1 mouse cellular context compared by ENCODE assay signal in the genomic region with DNA sequence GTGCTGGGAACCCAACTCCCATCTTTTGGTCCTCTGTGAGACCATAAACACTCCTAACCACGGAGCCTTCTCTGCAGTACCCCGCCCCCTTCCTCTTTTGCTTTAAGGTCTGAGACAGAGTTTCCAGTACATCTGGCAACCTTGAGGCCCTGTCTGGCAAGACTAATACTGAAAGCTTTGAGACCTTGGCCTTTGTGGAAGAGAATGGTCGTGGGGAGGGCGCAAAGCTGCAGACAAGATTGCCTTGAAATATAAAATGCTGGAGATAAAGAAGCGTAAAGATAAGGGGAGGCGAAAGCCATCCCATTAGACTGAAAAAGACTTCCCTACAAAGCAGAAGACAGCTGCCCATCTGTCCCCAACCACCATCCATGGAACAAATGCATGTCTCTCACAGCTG.
TF ChIP-seq lines count a peak whose summit lies in the region.

No protein-coding gene starts in this region.

TF ChIP-seq in MEL, 35 proteins besides CTCF, POLR2A, EP300 and RAD21:
- TF ChIP-seq ZNF384 (IDR thresholded peaks at IDR 0.05; ENCODE audit: low read depth, low read length) = no peak
- no peak for TF ChIP-seq UBTF (IDR thresholded peaks at IDR 0.05; ENCODE audit: borderline replicate concordance, insufficient read depth, low read depth, low read length)
- TF ChIP-seq NRF1 (IDR thresholded peaks at IDR 0.05; ENCODE audit: insufficient read depth, low read depth, low read length, poor library complexity, severe bottlenecking) = no peak
- no peak for TF ChIP-seq MEF2A (IDR thresholded peaks at IDR 0.05; ENCODE audit: extremely low read depth, insufficient replicate concordance, low read depth, low read length, poor library complexity, severe bottlenecking)
- no peak for TF ChIP-seq ZKSCAN1 (IDR thresholded peaks at IDR 0.05; ENCODE audit: low read depth, low read length)
- no peak for TF ChIP-seq USF1 (IDR thresholded peaks at IDR 0.05; ENCODE audit: low read depth, low read length)
- no peak for TF ChIP-seq POLR2AphosphoS2 (IDR thresholded peaks at IDR 0.05; ENCODE audit: low read length)
- TF ChIP-seq USF2 (IDR thresholded peaks at IDR 0.05; ENCODE audit: borderline replicate concordance in 1 of 2, insufficient read depth in 1 of 2, low read depth in 1 of 2, low read length in 2 of 2) = no peak
- no peak for TF ChIP-seq MAX (IDR thresholded peaks at IDR 0.05; ENCODE audit: low read length)
- no peak for TF ChIP-seq CHD2 (IDR thresholded peaks at IDR 0.05; ENCODE audit: low read length)
- no peak for TF ChIP-seq KAT2A (conservative IDR thresholded peaks at IDR 0.05; ENCODE audit: low read depth, low read length)
- TF ChIP-seq TCF12 (IDR thresholded peaks at IDR 0.05; ENCODE audit: low read depth, low read length) = 0 out of 2 replicates have a peak, but pooled peaks have one; percentile 29
- no peak for TF ChIP-seq RCOR1 (IDR thresholded peaks at IDR 0.05; ENCODE audit: low read depth, low read length)
- TF ChIP-seq JUND (IDR thresholded peaks at IDR 0.05; ENCODE audit: low read depth, low read length) = no peak
- TF ChIP-seq TAL1 (IDR thresholded peaks at IDR 0.05; ENCODE audit: low read length) = no peak
- no peak for TF ChIP-seq BHLHE40 (IDR thresholded peaks at IDR 0.05; ENCODE audit: borderline replicate concordance, low read depth, low read length)
- TF ChIP-seq CHD1 (IDR thresholded peaks at IDR 0.05; ENCODE audit: low read depth, low read length) = no peak
- TF ChIP-seq ZC3H11A (IDR thresholded peaks at IDR 0.05; ENCODE audit: low read depth, low read length) = no peak
- no peak for TF ChIP-seq TBP (IDR thresholded peaks at IDR 0.05; ENCODE audit: low read depth, low read length)
- TF ChIP-seq MAZ (IDR thresholded peaks at IDR 0.05; ENCODE audit: low read depth, low read length) = no peak; the same call in 1 of the 2 replicates
- no peak for TF ChIP-seq MAFK (IDR thresholded peaks at IDR 0.05; ENCODE audit: borderline replicate concordance, low read depth, low read length)
- 0 out of 2 replicates have a peak, but pooled peaks have one; percentile 10 for TF ChIP-seq ETS1 (IDR thresholded peaks at IDR 0.05; ENCODE audit: low read depth, low read length)
- peak; percentile 75 for TF ChIP-seq GATA1 (IDR thresholded peaks at IDR 0.05; ENCODE audit: low read depth, low read length)
- TF ChIP-seq SMC3 (IDR thresholded peaks at IDR 0.05; ENCODE audit: low read depth, low read length) = no peak
- TF ChIP-seq MXI1 (IDR thresholded peaks at IDR 0.05; ENCODE audit: low read depth, low read length) = no peak; the same call in 1 of the 2 replicates
- TF ChIP-seq MYB (IDR thresholded peaks at IDR 0.05; ENCODE audit: low read depth, low read length) = no peak
- no peak for TF ChIP-seq ZMIZ1 (IDR thresholded peaks at IDR 0.05; ENCODE audit: low read depth, low read length)
- TF ChIP-seq GABPA (IDR thresholded peaks at IDR 0.05; ENCODE audit: low read depth, low read length) = no peak
- peak; percentile 69 for TF ChIP-seq SIN3A (IDR thresholded peaks at IDR 0.05; ENCODE audit: low read length)
- TF ChIP-seq POLR2AphosphoS5 (IDR thresholded peaks at IDR 0.05; ENCODE audit: borderline replicate concordance, low read depth, low read length) = no peak
- TF ChIP-seq ELF1 (IDR thresholded peaks at IDR 0.05; ENCODE audit: low read depth, low read length) = no peak
- TF ChIP-seq HCFC1 (IDR thresholded peaks at IDR 0.05; ENCODE audit: low read depth, low read length) = no peak
- no peak for TF ChIP-seq NELFE (IDR thresholded peaks at IDR 0.05; ENCODE audit: low read depth, low read length)
- TF ChIP-seq MYC (IDR thresholded peaks at IDR 0.05; ENCODE audit: low read depth, low read length) = no peak
- TF ChIP-seq E2F4 (IDR thresholded peaks at IDR 0.05; ENCODE audit: borderline replicate concordance, low read depth, low read length) = no peak
